Mouse (Mus musculus): ENCODE measurements around the gene Pigr. TPM values are rescaled to one million over a fixed set of nuclear protein-coding genes. Genes with fewer than 3 reads are reported as not detected.
A peak's percentile ranks its signal among the peaks of the same experiment; 100 is the strongest.

The Pigr gene
- polyA plus RNA-seq, 1 experiment from 2014 or later, result not detected

DNA sequence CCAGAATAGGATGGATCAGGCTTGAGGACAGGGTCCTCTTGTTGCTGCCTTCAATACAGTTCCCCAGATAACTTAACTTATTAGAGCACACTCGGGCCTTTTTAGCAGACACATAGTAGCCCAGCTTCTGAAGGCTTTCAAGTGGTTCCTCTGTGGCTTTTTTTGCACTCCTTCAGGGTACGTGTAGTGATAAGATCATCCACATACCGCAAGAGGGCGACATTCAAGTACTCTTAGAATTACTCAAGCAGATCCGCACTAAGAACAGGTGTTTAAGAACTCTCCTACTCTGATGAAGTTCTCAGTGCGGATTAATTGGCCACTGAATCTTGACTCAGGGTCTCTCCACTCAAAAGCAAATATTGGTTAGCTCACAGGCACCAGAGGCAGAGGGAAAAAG lies 11.8 kb downstream of the Pigr start:
- H3K9ac ChIP-seq (ENCODE audit: low read depth, low read length), result no peak overlapping the region
- WGBS, result 58% methylated on average over 6 of the region's 6 CpGs
- H3K36me3 ChIP-seq (ENCODE audit: control insufficient read depth, insufficient read depth, low read length), result no peaks in the 10 kb centered on the region
- no peak overlapping the region for H3K4me2 ChIP-seq (replicated peaks; ENCODE audit: low read depth, low read length)
- H3K4me1 ChIP-seq (ENCODE audit: control insufficient read depth, insufficient read depth, low read length), result peaks cover 6% of the 10 kb centered on the region
- no peak overlapping the region for H3K27ac ChIP-seq (ENCODE audit: low read depth, low read length)
- H3K4me3 ChIP-seq (ENCODE audit: low read length), result no peak overlapping the region
- ATAC-seq (ENCODE audit: low FRiP score, low TSS enrichment), result no peak
- H3K9me3 ChIP-seq (ENCODE audit: control insufficient read depth, low read length), result no peaks in the 10 kb centered on the region
- 0 out of 2 replicates have a peak, but pooled peaks cover 4% of the 10 kb centered on the region for H3K27me3 ChIP-seq (ENCODE audit: control insufficient read depth, insufficient read depth, low read length)

DNA sequence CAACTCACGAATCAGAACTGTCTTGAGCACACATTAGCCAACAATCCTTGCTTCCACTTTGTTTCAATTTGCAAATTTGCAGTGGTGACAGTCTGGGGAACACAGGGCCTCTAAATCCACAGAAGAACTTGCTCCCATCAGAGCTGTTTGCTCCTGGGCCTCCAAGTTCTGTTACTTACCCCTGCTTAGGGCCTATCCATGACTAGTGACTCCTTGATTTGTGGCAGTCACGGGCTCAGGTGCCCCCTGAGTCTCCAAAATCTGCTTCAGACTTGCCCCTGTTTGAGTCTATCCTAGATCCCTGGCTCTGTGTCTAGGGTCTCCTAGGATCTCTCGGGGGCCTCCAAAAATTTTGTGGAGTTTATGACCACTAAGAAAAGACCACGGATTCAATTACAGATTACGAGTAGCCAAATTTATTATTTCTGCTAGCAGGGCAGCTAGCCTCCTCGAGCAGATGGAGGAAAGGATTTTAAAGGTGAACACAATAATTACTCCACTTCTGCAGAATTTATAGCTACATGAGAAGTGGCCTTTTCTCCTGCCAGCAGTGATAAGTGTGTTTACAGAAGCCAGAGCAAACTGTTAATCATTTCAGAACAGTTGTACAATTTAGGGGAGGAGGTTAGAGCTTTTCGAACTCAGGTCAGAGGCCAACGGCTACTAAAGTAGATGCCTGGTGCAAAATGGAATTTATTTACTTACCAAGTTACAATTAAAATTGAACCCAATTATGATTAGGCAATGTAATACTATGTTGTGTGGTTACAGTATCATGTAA lies 14.3 kb downstream of the Pigr start:
- Histone ChIP-seq H3K9ac (ENCODE audit: low read depth, low read length) (no peak overlapping the region), H3K4me1 (ENCODE audit: control insufficient read depth, insufficient read depth, low read length) (peaks cover 6% of the 10 kb centered on the region), H3K27me3 (ENCODE audit: control insufficient read depth, insufficient read depth, low read length) (0 out of 2 replicates have a peak, but pooled peaks cover 4% of the 10 kb centered on the region), H3K9me3 (ENCODE audit: control insufficient read depth, low read length) (no peaks in the 10 kb centered on the region), H3K36me3 (ENCODE audit: control insufficient read depth, insufficient read depth, low read length) (no peaks in the 10 kb centered on the region), H3K27ac (ENCODE audit: low read depth, low read length) (no peak overlapping the region), H3K4me3 (ENCODE audit: low read length) (no peak overlapping the region), H3K4me2 (replicated peaks; ENCODE audit: low read depth, low read length) (no peak overlapping the region)
- 17% methylated on average over 8 of the region's 8 CpGs for WGBS
- peak; percentile 68 for ATAC-seq (ENCODE audit: low FRiP score, low TSS enrichment)

GRCm38 (mm10) chr1:130841621-130842020 lies 15.1 kb downstream of the Pigr start:
- Histone ChIP-seq H3K9ac (ENCODE audit: low read depth, low read length) (no peak overlapping the region), H3K27me3 (ENCODE audit: control insufficient read depth, insufficient read depth, low read length) (0 out of 2 replicates have a peak, but pooled peaks cover 4% of the 10 kb centered on the region), H3K4me2 (replicated peaks; ENCODE audit: low read depth, low read length) (no peak overlapping the region), H3K27ac (ENCODE audit: low read depth, low read length) (no peak overlapping the region), H3K36me3 (ENCODE audit: control insufficient read depth, insufficient read depth, low read length) (no peaks in the 10 kb centered on the region), H3K4me1 (ENCODE audit: control insufficient read depth, insufficient read depth, low read length) (peaks cover 6% of the 10 kb centered on the region), H3K9me3 (ENCODE audit: control insufficient read depth, low read length) (no peaks in the 10 kb centered on the region), H3K4me3 (ENCODE audit: low read length) (no peak overlapping the region)
- ATAC-seq (ENCODE audit: low FRiP score, low TSS enrichment), result no peak
- 47% methylated on average over 7 of the region's 7 CpGs for WGBS

DNA sequence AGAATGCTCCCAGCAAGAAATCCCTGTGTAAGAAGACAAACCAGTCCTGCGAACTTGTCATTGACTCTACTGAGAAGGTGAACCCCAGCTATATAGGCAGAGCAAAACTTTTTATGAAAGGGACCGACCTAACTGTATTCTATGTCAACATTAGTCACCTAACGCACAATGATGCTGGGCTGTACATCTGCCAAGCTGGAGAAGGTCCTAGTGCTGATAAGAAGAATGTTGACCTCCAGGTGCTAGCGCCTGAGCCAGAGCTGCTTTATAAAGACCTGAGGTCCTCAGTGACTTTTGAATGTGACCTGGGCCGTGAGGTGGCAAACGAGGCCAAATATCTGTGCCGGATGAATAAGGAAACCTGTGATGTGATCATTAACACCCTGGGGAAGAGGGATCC lies 18.0 kb downstream of the Pigr start:
- Histone ChIP-seq H3K4me2 (replicated peaks; ENCODE audit: low read depth, low read length) (no peak overlapping the region), H3K9ac (ENCODE audit: low read depth, low read length) (no peak overlapping the region), H3K27ac (ENCODE audit: low read depth, low read length) (no peak overlapping the region), H3K4me3 (ENCODE audit: low read length) (no peak overlapping the region), H3K9me3 (ENCODE audit: control insufficient read depth, low read length) (no peaks in the 10 kb centered on the region), H3K27me3 (ENCODE audit: control insufficient read depth, insufficient read depth, low read length) (0 out of 2 replicates have a peak, but pooled peaks cover 4% of the 10 kb centered on the region), H3K4me1 (ENCODE audit: control insufficient read depth, insufficient read depth, low read length) (peaks cover 6% of the 10 kb centered on the region), H3K36me3 (ENCODE audit: control insufficient read depth, insufficient read depth, low read length) (no peaks in the 10 kb centered on the region)
- 94% methylated on average over 7 of the region's 7 CpGs for WGBS
- ATAC-seq (ENCODE audit: low FRiP score, low TSS enrichment), result no peak

GRCm38 (mm10) chr1:130849530-130850214 lies 23.2 kb downstream of the Pigr start:
- 85% methylated on average over 10 of the region's 10 CpGs for WGBS
- ATAC-seq (ENCODE audit: low FRiP score, low TSS enrichment), result no peak

GRCm38 (mm10) chr1:130850405-130850804 lies 23.9 kb downstream of the Pigr start:
- Histone ChIP-seq H3K9me3 (ENCODE audit: control insufficient read depth, low read length) (no peaks in the 10 kb centered on the region), H3K4me2 (replicated peaks; ENCODE audit: low read depth, low read length) (no peak overlapping the region), H3K27me3 (ENCODE audit: control insufficient read depth, insufficient read depth, low read length) (no peaks in the 10 kb centered on the region), H3K36me3 (ENCODE audit: control insufficient read depth, insufficient read depth, low read length) (no peaks in the 10 kb centered on the region), H3K9ac (ENCODE audit: low read depth, low read length) (no peak overlapping the region), H3K4me1 (ENCODE audit: control insufficient read depth, insufficient read depth, low read length) (no peaks in the 10 kb centered on the region), H3K4me3 (ENCODE audit: low read length) (no peak overlapping the region), H3K27ac (ENCODE audit: low read depth, low read length) (no peak overlapping the region)
- 90% methylated on average over 5 of the region's 5 CpGs for WGBS
- ATAC-seq (ENCODE audit: low FRiP score, low TSS enrichment), result no peak

More at GRCm38 (mm10) chr1:130849530-130850214, 23.2 kb downstream of the Pigr start:
- Histone ChIP-seq H3K36me3 (ENCODE audit: control insufficient read depth, insufficient read depth, low read length) (no peaks in the 10 kb centered on the region), H3K4me1 (ENCODE audit: control insufficient read depth, insufficient read depth, low read length) (no peaks in the 10 kb centered on the region), H3K27me3 (ENCODE audit: control insufficient read depth, insufficient read depth, low read length) (no peaks in the 10 kb centered on the region), H3K4me2 (replicated peaks; ENCODE audit: low read depth, low read length) (no peak overlapping the region), H3K4me3 (ENCODE audit: low read length) (no peak overlapping the region), H3K27ac (ENCODE audit: low read depth, low read length) (no peak overlapping the region), H3K9me3 (ENCODE audit: control insufficient read depth, low read length) (no peaks in the 10 kb centered on the region), H3K9ac (ENCODE audit: low read depth, low read length) (no peak overlapping the region)

- no peak for ATAC-seq (ENCODE audit: low FRiP score, low TSS enrichment)
- no peaks in the 10 kb centered on the region for H3K36me3 ChIP-seq (ENCODE audit: control insufficient read depth, insufficient read depth, low read length)
- no peak overlapping the region for H3K4me2 ChIP-seq (replicated peaks; ENCODE audit: low read depth, low read length)
- H3K27me3 ChIP-seq (ENCODE audit: control insufficient read depth, insufficient read depth, low read length), result no peaks in the 10 kb centered on the region
- H3K4me3 ChIP-seq (ENCODE audit: low read length), result no peak overlapping the region
- H3K9ac ChIP-seq (ENCODE audit: low read depth, low read length), result no peak overlapping the region
- no peak overlapping the region for H3K27ac ChIP-seq (ENCODE audit: low read depth, low read length)
- no peaks in the 10 kb centered on the region for H3K9me3 ChIP-seq (ENCODE audit: control insufficient read depth, low read length)
- H3K4me1 ChIP-seq (ENCODE audit: control insufficient read depth, insufficient read depth, low read length), result no peaks in the 10 kb centered on the region
- WGBS, result 85% methylated on average over 9 of the region's 9 CpGs
These were observed 28.3 kb downstream of the Pigr start for GRCm38 (mm10) chr1:130854819-130855218.

GRCm38 (mm10) chr1:130855723-130856122 lies 29.2 kb downstream of the Pigr start:
- Histone ChIP-seq H3K36me3 (ENCODE audit: control insufficient read depth, insufficient read depth, low read length) (no peaks in the 10 kb centered on the region), H3K4me1 (ENCODE audit: control insufficient read depth, insufficient read depth, low read length) (no peaks in the 10 kb centered on the region), H3K9me3 (ENCODE audit: control insufficient read depth, low read length) (no peaks in the 10 kb centered on the region), H3K4me2 (replicated peaks; ENCODE audit: low read depth, low read length) (no peak overlapping the region), H3K4me3 (ENCODE audit: low read length) (no peak overlapping the region), H3K27me3 (ENCODE audit: control insufficient read depth, insufficient read depth, low read length) (no peaks in the 10 kb centered on the region), H3K9ac (ENCODE audit: low read depth, low read length) (no peak overlapping the region), H3K27ac (ENCODE audit: low read depth, low read length) (no peak overlapping the region)
- WGBS, result 78% methylated on average over 2 of the region's 2 CpGs
- ATAC-seq (ENCODE audit: low FRiP score, low TSS enrichment), result no peak

- H3K4me1 ChIP-seq (ENCODE audit: control insufficient read depth, insufficient read depth, low read length), result no peaks in the 10 kb centered on the region
These were observed 31.0 kb downstream of the Pigr start for GRCm38 (mm10) chr1:130857456-130857855.

More at GRCm38 (mm10) chr1:130857456-130857855, 31.0 kb downstream of the Pigr start:
- Histone ChIP-seq H3K27ac (ENCODE audit: low read depth, low read length) (no peak overlapping the region), H3K4me2 (replicated peaks; ENCODE audit: low read depth, low read length) (no peak overlapping the region), H3K9me3 (ENCODE audit: control insufficient read depth, low read length) (no peaks in the 10 kb centered on the region), H3K4me3 (ENCODE audit: low read length) (no peak overlapping the region), H3K27me3 (ENCODE audit: control insufficient read depth, insufficient read depth, low read length) (no peaks in the 10 kb centered on the region), H3K36me3 (ENCODE audit: control insufficient read depth, insufficient read depth, low read length) (no peaks in the 10 kb centered on the region), H3K9ac (ENCODE audit: low read depth, low read length) (no peak overlapping the region)
- 59% methylated on average over 4 of the region's 4 CpGs for whole genome bisulfite sequencing
- ATAC-seq (ENCODE audit: low FRiP score, low TSS enrichment), result no peak
